Mouse (Mus musculus) cerebellum, adult 9-11 months (tissue): ENCODE measurements around the gene Rhobtb3.
"Not testable (repeated sequence)": the region's sequence is repeated elsewhere in the genome, so short reads cannot be mapped to it uniquely, and the experiment has no call there.

Experiments
- DNase-seq: peaks from one replicate; pipeline ENCODE4 v3.0.0; 2022

Gene Rhobtb3

GRCm38 (mm10) chr13:75943189-75944043 lies at the start of gene Rhobtb3:
Gene Rhobtb3, minus strand, starts transcription at chr13:75943925.
- peak; percentile 74 for DNase-seq

DNA sequence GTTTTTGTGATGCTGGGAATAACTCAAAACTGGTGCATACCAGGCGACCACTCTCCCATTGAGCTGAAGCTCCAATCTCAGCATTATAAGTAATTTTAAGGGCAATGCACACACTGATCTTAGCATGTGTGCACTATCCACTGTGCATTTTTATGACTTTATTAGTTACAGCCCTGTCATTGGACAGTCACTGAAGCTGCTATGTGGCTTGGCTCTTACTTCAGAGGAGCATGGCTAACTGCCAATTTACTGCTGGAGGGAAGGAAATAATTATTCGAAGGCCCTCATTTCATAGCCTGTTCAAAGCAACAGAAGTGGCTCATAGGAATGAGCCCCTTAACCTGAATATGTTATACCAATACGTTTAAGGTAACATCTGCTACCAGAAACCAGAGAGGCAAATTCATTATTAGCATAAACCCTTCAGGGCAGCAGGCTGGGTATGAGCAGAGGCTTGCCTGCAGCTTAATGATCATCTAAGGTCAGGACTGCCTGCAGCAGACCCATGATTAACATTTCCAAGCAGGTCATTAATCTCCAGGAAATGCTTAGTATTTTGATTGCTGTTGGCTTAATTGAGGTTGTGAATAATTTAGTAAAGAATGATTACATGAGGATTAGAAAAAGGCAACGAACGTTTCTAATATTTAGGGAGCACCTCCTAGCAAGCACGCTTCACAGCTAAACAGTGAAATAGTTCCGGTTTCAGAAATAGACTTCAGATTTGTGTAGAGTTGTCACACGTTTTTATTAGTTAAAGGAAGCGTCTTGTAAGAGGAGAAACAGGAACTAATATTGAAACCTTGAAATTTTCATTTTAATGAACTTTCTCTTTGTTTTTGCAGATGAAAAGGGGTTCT lies 48.7 kb upstream of the Rhobtb3 start:
- no peak for DNase-seq

DNA sequence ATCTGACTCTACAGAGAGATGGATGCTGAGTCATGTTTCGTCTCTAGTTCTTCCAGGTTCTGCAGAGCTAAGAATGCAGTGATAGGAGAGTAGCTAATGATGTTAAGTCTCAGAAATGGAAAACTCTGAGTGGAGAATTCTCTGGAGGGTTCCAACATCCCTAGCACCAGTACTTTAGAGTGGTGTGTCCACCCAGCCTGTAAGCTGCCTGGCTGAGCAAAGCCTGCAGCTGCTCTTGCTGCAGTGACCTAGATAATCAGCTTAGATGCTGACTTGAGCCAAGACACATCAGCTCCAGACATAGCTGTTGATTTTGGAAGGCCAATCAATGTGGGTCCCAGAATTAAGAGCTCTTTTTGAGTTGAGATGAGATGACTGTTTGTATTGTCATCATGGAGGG lies 44.4 kb upstream of the Rhobtb3 start:
- DNase-seq, result no peak

- DNase-seq, result no peak
Measured at GRCm38 (mm10) chr13:75981901-75982300, 38.2 kb upstream of the Rhobtb3 start.

GRCm38 (mm10) chr13:75976649-75977048 lies 32.9 kb upstream of the Rhobtb3 start:
- no peak for DNase-seq

GRCm38 (mm10) chr13:75976218-75976617 lies 32.5 kb upstream of the Rhobtb3 start:
- no peak for DNase-seq

DNA sequence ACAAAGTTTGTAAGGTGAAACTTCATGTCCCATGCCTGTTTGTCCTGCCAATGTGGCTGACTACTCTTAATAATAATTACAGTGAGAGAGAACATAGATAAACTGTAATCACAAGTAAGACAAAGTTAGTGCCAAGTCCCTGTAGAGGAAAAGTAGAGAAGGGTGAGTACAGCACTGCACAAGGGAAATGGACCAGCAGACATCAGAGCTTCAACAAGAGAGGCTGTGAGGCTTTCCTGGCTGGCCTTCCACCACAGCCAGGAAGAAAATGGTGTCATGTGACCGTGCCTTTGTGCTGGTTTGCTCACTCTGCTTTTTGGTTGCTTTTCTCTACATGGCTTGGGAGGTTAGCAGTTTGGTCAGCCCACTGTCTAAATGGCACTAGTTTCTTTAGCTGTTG lies 31.9 kb upstream of the Rhobtb3 start:
- DNase-seq, result peak; percentile 5

GRCm38 (mm10) chr13:75974481-75974880 lies 30.8 kb upstream of the Rhobtb3 start:
- no peak for DNase-seq

DNA sequence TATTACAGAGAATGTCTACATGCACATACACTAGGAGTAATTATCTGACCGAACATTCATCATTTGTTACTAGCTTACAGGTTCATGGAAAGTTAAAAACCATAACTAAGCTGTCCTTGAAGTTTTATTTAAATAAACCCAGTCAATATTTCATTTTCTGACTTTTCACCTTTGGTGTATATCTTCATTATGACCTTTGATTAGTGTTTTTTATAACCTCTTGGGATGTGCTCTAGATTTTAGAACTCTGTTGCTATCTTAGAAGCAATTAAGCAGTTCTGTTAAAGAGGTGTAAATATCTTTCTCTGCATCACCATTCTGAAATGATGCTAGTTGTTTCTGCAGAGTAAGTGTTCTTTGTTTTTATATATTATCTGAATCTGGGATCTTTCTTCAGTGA lies 23.1 kb upstream of the Rhobtb3 start, which contains the start of gene Spata9:
TSS of gene Spata9 (plus strand) at position 301 of the 400 bp plus-strand sequence.
- no peak for DNase-seq

GRCm38 (mm10) chr13:75955357-75955992 lies 11.8 kb upstream of the Rhobtb3 start:
- no peak for DNase-seq

DNA sequence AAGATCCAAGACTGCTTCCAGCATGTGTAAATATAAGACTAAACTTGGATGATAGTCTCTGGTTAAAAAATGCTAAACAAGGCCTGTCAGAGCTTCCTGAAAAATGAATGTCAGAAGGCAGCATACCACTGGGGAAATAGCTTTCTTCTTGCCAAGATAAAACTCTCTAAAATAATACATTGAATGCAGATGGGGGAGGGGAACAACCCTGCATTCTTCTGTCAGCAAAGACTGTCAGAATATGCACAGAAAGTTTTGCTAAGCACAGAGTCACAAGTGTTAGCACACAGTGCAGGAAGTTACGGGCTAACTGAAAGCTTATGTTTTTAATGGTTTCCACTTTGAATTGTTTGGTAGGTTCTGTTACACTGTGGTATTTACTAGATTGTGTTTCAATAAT lies 6.6 kb upstream of the Rhobtb3 start:
- no peak for DNase-seq

DNA sequence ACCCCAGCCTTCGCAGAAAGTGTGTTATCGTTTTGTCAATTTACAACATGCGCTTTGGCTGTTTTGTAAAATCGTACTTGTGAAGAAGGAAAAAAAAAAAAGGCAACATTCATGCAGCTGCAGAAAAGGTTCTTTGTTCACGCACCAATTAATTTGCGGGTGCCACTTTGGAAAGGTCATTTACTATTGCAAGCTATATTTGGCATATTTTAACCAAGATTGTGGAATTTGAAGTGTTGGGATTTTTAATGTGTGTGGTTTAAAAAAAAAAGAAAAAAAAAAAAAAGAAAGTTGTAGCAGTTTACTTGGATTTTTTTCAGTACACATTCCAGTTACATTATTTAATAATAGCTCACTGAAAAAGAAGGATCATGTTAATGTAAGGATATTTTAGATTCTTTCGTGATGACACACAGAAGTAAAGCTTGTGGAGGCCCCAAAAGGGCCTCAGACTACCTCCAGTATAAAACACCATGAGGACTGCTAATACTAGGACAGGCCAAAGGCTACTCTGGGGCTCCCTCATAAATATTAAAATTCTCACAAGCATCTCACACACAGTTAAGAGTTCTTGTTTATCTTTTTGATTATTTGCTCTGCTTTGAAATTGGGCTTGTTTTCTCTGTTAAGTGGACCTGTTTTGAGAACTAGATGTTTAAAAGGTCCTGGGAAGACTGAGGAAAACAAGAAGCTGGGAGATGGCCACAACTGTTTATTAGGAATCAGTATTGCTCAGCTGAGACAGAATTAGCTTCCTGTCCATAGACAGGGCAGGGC lies 507 bp upstream of the Rhobtb3 start:
- no peak for DNase-seq

GRCm38 (mm10) chr13:75942731-75943130 lies 994 bp downstream of the Rhobtb3 start:
- DNase-seq, result peak; percentile 22

DNA sequence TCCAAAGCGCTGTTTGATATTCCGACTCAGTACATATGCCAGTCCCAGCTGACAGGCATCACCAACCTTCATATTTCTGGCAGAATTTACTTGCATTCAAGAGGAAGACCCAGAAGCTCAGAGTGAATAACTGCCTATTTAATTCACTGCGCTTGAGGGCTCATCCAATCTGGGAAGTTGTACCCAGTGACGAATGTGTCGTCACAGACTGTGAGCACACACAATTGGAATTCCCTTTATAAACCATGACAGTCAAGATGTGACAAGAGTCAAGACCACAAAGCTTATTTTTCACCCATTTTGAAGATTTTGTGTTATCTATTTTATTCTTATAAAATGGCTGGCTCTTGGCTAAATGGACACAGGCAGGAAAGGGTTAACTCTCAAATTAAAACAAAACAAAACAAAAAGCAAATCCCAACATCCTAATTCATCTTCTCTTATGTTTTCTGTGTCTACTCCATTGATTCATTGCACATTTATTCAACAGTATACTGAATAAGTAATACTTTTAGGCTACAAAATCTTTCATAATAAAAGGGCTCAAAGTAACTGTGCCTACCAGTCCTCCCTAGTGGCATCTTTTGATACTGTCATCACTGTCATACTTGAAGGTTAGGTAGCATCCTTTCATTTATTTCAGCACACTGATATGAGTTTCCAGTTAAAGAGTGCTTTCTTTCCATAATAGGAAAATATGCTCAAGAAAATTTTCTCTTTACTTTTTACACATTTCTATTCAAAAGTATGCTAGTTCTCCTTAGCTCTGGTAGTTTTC lies 2.0 kb downstream of the Rhobtb3 start:
- DNase-seq, result no peak

GRCm38 (mm10) chr13:75940791-75941517 lies 2.8 kb downstream of the Rhobtb3 start:
- no peak for DNase-seq

DNA sequence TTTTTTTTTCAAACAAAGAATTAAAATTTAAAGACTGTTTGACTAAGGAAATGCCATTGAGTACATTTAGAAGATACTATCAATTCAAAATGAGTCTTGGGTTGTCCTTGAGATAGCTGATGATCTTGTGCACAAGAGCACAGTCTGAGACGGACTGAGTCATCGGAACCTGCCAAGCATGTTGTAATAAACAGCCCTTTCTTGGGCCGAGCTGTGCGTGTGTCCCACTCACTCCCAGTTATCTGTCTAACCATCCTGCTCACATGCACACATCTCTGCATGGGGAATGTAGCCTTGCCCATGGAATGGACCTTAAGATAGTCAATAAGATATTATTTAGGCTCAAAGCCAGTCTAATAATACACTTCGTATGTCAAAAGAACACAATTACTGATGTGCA lies 4.9 kb downstream of the Rhobtb3 start:
- no peak for DNase-seq

DNA sequence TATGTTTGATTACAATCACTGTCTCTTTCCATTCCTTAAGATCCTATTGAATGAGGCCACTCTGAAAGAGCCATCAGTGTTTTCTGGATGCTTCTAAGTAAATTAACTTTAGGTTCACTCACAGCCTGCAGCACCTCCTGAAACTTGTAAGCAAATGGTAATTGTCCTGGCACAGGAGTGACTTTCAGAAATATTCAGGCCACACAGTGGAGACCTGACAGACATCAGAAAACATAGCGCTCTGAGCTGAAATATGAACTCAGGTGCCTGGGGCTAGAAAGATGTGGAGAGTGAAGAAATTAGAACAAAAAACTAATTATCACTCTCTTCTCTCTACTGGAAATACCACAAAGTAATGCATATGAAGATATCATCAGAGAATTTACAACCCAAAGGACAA lies 10.4 kb downstream of the Rhobtb3 start:
- DNase-seq, result peak; percentile 11

DNA sequence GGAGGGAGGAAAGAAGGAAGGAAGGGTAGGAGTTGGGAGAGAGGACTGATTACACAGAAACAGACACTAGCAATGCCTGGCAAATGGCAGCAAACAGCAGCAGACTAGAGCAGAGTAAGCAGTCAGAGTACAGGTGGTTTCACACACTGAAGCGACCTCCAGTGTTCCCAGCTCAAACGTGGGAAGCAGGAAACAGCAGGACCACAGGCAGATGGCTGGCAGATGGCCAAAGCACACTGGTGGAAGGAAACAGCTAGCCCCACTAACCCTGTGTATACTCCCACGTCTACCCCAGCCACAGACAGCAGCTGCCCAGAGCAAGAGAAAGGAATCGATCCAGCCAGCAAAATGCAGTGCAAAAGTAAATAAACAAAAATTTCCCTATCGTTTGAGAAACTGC lies 12.7 kb downstream of the Rhobtb3 start:
- peak; percentile 10 for DNase-seq

DNA sequence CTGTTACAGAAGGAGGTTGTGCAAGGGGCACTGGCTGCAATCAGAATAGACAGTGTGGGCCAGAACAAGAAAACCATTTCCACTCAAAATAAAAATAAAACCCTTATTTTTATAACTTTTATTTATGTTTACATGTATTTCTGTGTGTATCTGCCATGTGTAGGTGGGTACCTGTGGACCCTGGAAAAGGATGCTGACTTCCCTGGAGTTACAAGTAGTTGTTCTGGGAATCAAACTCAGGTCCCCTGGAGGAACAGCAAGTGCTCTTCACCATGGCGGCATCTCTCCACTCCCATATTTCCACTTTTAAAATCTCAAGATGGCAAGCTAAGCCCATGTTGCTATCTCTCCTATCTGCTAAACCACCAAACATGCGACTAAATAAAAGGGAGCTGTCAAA lies 13.1 kb downstream of the Rhobtb3 start:
- DNase-seq, result no peak

DNA sequence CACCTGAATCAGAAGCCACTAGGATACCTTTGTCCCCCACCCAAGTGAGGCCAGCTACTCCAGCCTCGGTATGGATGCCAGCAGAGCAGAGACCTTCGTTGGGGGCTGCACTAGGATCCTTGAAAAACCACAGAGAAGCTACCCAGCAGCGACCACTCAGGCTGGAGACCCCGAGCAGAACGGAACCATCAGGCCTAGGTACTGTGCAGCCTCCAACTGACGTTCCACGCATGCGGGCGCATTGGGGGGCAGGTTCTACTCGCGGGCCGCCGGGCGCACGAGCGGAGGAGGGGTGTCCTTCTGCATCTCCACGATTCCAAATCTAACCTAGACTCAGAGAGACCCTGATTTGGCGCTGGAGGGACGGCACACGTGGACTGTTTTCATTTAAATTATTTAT lies 13.7 kb downstream of the Rhobtb3 start:
- DNase-seq, result no peak

DNA sequence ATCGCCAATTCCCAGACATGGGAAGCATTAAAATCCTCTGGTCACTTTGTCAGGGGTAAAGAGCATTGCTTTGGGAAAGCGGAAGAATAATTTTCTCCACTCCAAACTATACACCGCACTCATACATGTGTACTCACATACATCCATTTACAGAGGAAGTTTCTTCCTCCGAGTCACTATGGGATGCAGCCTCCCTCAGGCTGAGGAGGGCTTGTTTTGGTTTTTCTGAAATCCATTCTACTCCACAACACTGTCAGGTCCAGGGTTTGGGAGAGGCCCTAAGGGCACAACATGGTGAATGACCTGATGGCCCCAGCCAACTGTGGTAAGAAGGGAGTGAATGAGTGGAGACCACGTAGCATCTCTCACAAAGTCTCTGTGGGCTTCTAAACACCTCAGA lies 14.7 kb downstream of the Rhobtb3 start:
- not testable (repeated sequence) for DNase-seq
